ENCODE assay signal across 8 mouse cellular contexts in the genomic region with DNA sequence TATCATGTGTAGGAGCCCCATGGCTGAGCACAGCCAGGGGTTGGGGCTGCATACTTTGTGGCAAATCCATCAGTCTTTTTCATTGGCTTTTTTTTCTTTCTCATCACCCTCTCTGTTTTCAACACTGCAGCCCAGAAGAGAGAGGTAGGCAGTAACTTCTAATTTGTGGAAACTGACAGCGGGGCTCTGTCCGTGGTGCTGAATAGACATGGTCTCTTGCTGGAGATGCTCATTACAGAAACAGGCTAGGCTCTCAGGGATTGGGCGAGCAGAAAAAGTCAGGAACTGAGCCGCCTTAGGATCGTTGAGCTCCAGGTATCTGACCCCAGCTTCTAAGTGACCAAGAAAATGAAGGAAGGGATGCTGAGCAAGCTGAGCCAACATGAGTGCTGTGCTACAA.
A peak's percentile ranks its signal among the peaks of the same experiment; 100 is the strongest.
DNase-seq lines count a peak whose midpoint lies in the region; ATAC-seq and TF ChIP-seq lines count a peak whose summit lies in the region.

No protein-coding gene starts in this region.

- H3K27me3 ChIP-seq in midbrain, embryonic 14.5 days (ENCODE audit: control insufficient read depth, insufficient read depth, low read length) = no peaks in the 10 kb centered on the region
- 0 out of 2 replicates have a peak, but pooled peaks cover 4% of the 10 kb centered on the region for H3K27me3 ChIP-seq in midbrain, embryonic 13.5 days
- H3K27me3 ChIP-seq in hindbrain, postnatal 0 days (ENCODE audit: insufficient read depth, low read length) = no peaks in the 10 kb centered on the region

- no peak overlapping the region for H3K4me3 ChIP-seq in midbrain, embryonic 14.5 days (replicated peaks; ENCODE audit: low read depth, low read length)
- no peak overlapping the region for H3K4me3 ChIP-seq in midbrain, embryonic 13.5 days (replicated peaks)
- no peak overlapping the region for H3K4me3 ChIP-seq in hindbrain, postnatal 0 days (ENCODE audit: low read length)

- H3K9me3 ChIP-seq in midbrain, embryonic 14.5 days (ENCODE audit: control insufficient read depth, low read length) = no peaks in the 10 kb centered on the region
- H3K9me3 ChIP-seq in midbrain, embryonic 13.5 days = no peaks in the 10 kb centered on the region
- H3K9me3 ChIP-seq in hindbrain, postnatal 0 days (ENCODE audit: low read length) = no peaks in the 10 kb centered on the region

- no peak overlapping the region for H3K27ac ChIP-seq in midbrain, embryonic 14.5 days (replicated peaks; ENCODE audit: low read depth, low read length)
- no peak overlapping the region for H3K27ac ChIP-seq in midbrain, embryonic 13.5 days
- no peak overlapping the region for H3K27ac ChIP-seq in hindbrain, postnatal 0 days

- no peak for TF ChIP-seq CTCF in hindbrain, postnatal 0 days (IDR thresholded peaks at IDR 0.05; ENCODE audit: low read depth)

- H3K4me2 ChIP-seq in midbrain, embryonic 14.5 days (ENCODE audit: low read length) = no peak overlapping the region
- H3K4me2 ChIP-seq in midbrain, embryonic 13.5 days (replicated peaks) = no peak overlapping the region
- H3K4me2 ChIP-seq in hindbrain, postnatal 0 days (ENCODE audit: low read depth, low read length) = no peak overlapping the region

- peak; percentile 65 for DNase-seq in midbrain, embryonic 14.5 days
- DNase-seq in hindbrain, postnatal 0 days (ENCODE audit: low spot score) = peak; percentile 57
- peak; percentile 7 for DNase-seq in lung, postnatal 25 days (ENCODE audit: low spot score)
- no peak for DNase-seq in left cerebral cortex, adult 11 months (ENCODE audit: low spot score)
- DNase-seq in left cerebral cortex, postnatal 10 days (ENCODE audit: extremely low spot score in 1 of 2, low spot score in 2 of 2) = no peak

- H3K4me1 ChIP-seq in midbrain, embryonic 14.5 days (ENCODE audit: control insufficient read depth, insufficient read depth, low read length) = no peaks in the 10 kb centered on the region
- peaks cover 6% of the 10 kb centered on the region; the same call in 1 of the 2 replicates for H3K4me1 ChIP-seq in midbrain, embryonic 13.5 days (replicated peaks)
- 0 out of 2 replicates have a peak, but pooled peaks cover 2% of the 10 kb centered on the region for H3K4me1 ChIP-seq in hindbrain, postnatal 0 days (ENCODE audit: insufficient read depth, low read length)

- intact Hi-C loops in left cerebral cortex, postnatal 10 days (cut with DNase I) = no loop called here

- no peaks in the 10 kb centered on the region for H3K36me3 ChIP-seq in midbrain, embryonic 14.5 days (ENCODE audit: control insufficient read depth, insufficient read depth, low read length)
- H3K36me3 ChIP-seq in midbrain, embryonic 13.5 days = no peaks in the 10 kb centered on the region
- no peaks in the 10 kb centered on the region for H3K36me3 ChIP-seq in hindbrain, postnatal 0 days (ENCODE audit: insufficient read depth, low read length)

- H3K9ac ChIP-seq in midbrain, embryonic 14.5 days (replicated peaks; ENCODE audit: low read length) = no peak overlapping the region
- no peak overlapping the region for H3K9ac ChIP-seq in midbrain, embryonic 13.5 days (replicated peaks)
- no peak overlapping the region for H3K9ac ChIP-seq in hindbrain, postnatal 0 days (replicated peaks; ENCODE audit: low read length)

- WGBS in midbrain, embryonic 14.5 days = 8% methylated on average over 5 of the region's 5 CpGs
- 5% methylated on average over 5 of the region's 5 CpGs for WGBS in midbrain, embryonic 13.5 days
- WGBS in hindbrain, postnatal 0 days = 17% methylated on average over 5 of the region's 5 CpGs

- ATAC-seq in midbrain, embryonic 14.5 days (ENCODE audit: low FRiP score, low TSS enrichment) = no peak
- ATAC-seq in midbrain, embryonic 13.5 days = no peak
- ATAC-seq in common myeloid progenitor, adult 5-6 weeks (replicated peaks; ENCODE audit: low read depth, poor library complexity, severe bottlenecking) = peak; percentile 56; the same call in 1 of the 2 replicates
- no peak for ATAC-seq in hindbrain, postnatal 0 days
- no peak for ATAC-seq in megakaryocyte, adult 5-6 weeks (ENCODE audit: poor library complexity, severe bottlenecking)

Comparison
In these comparisons a context has a peak if more than half of its experiments do, and no peak if none do; other contexts are left out.
1. DNase-seq: peak in midbrain, embryonic 14.5 days (single experiment), hindbrain, postnatal 0 days (single experiment) and lung, postnatal 25 days (single experiment); none in left cerebral cortex, adult 11 months (single experiment) and left cerebral cortex, postnatal 10 days (0 of 2).